Mouse (Mus musculus): ENCODE measurements around the gene Nap1l2. TPM values are rescaled to one million over a fixed set of nuclear protein-coding genes. Genes with fewer than 3 reads are reported as not detected.
"Not testable (repeated sequence)": the region's sequence is repeated elsewhere in the genome, so short reads cannot be mapped to it uniquely, and the experiment has no call there.

Gene Nap1l2
- polyA plus RNA-seq (2015; fragmentation: Nextera tagmentation; extraction: Ambion mirVana) = 0.59 and 0.77 TPM in 2 replicates

DNA sequence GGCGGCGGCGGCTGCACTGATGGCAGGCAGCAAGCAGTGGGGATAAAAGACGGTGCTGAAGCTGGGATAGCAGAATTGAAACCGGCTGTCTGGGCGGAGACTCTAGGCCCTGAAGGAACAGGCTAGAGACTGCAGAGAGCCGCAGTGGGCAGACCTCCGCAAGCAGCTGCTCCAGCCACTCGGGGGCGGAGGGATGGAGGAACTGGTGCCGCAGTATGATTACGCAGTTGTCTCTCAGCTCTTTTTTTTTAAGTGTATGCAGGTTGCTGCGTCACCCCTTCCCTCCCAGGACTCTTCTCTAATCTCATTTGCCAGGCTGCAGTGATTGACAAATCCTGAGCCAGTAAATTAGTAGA, at the start of gene Nap1l2:
TSS of gene Nap1l2 (minus strand) at position 210 of the 356 bp plus-strand sequence.
- Histone ChIP-seq H3K4me3 (replicated peaks; ENCODE audit: low read depth, low read length) (peak within 1 kb of the TSS; percentile 20), H3K36me3 (ENCODE audit: insufficient read depth, low read length) (no peaks in the 10 kb centered on the region), H3K9me3 (replicated peaks; ENCODE audit: low read length) (no peaks in the 10 kb centered on the region), H3K27ac (no peak within 1 kb of the TSS), H3K27me3 (ENCODE audit: insufficient read depth, low read length) (no peaks in the 10 kb centered on the region), H3K9ac (ENCODE audit: low read depth, low read length) (no peak within 1 kb of the TSS), H3K4me1 (replicated peaks; ENCODE audit: insufficient read depth, low read length) (no peaks in the 10 kb centered on the region), H3K4me2 (ENCODE audit: low read length) (peak within 1 kb of the TSS; percentile 53)
- DNase-seq (ENCODE audit: low spot score) (peak; percentile 40), ATAC-seq (replicated peaks; ENCODE audit: low FRiP score, low read depth) (no peak)
- 23% methylated on average over 13 of the region's 13 CpGs for WGBS
- no peak for TF ChIP-seq CTCF (IDR thresholded peaks at IDR 0.05; ENCODE audit: low read depth)

GRCm38 (mm10) chrX:103215251-103215650, 28.8 kb upstream of the Nap1l2 start:
- Histone ChIP-seq H3K9ac (ENCODE audit: low read depth, low read length) (no peak overlapping the region), H3K27ac (no peak overlapping the region), H3K9me3 (replicated peaks; ENCODE audit: low read length) (no peaks in the 10 kb centered on the region), H3K4me3 (replicated peaks; ENCODE audit: low read depth, low read length) (no peak overlapping the region), H3K27me3 (ENCODE audit: insufficient read depth, low read length) (no peaks in the 10 kb centered on the region), H3K36me3 (ENCODE audit: insufficient read depth, low read length) (no peaks in the 10 kb centered on the region), H3K4me2 (ENCODE audit: low read length) (no peak overlapping the region), H3K4me1 (replicated peaks; ENCODE audit: insufficient read depth, low read length) (no peaks in the 10 kb centered on the region)
- TF ChIP-seq CTCF (IDR thresholded peaks at IDR 0.05; ENCODE audit: low read depth) = no peak
- ATAC-seq (replicated peaks; ENCODE audit: low FRiP score, low read depth) (no peak), DNase-seq (ENCODE audit: low spot score) (no peak)
- 84% methylated on average over 4 of the region's 4 CpGs for WGBS

DNA sequence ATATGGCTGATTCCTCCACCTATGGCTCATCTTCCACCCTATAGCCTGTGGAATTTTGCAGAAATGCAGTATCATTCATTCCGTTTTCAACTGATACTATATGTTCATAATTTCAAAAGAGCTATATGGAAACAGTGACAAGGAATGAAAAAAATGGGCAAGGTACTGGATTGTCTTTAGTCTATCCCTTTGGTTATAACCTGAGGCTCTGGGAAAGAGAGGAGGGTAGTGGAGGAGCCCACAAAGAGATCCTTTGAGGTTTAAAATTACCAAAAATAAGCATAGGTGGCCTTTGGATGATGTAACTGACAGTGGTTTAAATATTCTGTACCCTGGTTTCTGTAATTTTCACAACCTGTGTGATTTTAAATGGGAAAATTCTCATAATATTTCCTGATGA, 389 bp upstream of the Nap1l2 start:
- 26% methylated on average over 1 of the region's 1 CpGs for WGBS
- Histone ChIP-seq H3K4me3 (replicated peaks; ENCODE audit: low read depth, low read length) (no peak overlapping the region; the same call in 1 of the 2 replicates), H3K4me2 (ENCODE audit: low read length) (peak overlapping the region; percentile 53; the same call in 1 of the 2 replicates), H3K27ac (no peak overlapping the region), H3K36me3 (ENCODE audit: insufficient read depth, low read length) (no peaks in the 10 kb centered on the region), H3K9ac (ENCODE audit: low read depth, low read length) (no peak overlapping the region), H3K27me3 (ENCODE audit: insufficient read depth, low read length) (no peaks in the 10 kb centered on the region), H3K4me1 (replicated peaks; ENCODE audit: insufficient read depth, low read length) (no peaks in the 10 kb centered on the region), H3K9me3 (replicated peaks; ENCODE audit: low read length) (no peaks in the 10 kb centered on the region)
- no peak for TF ChIP-seq CTCF (IDR thresholded peaks at IDR 0.05; ENCODE audit: low read depth)
- ATAC-seq (replicated peaks; ENCODE audit: low FRiP score, low read depth) (no peak), DNase-seq (ENCODE audit: low spot score) (no peak)

- ATAC-seq (replicated peaks; ENCODE audit: low FRiP score, low read depth) = no peak
- no peak overlapping the region for H3K9ac ChIP-seq (ENCODE audit: low read depth, low read length)
These were observed 534 bp downstream of the Nap1l2 start for GRCm38 (mm10) chrX:103185781-103186430.

DNA sequence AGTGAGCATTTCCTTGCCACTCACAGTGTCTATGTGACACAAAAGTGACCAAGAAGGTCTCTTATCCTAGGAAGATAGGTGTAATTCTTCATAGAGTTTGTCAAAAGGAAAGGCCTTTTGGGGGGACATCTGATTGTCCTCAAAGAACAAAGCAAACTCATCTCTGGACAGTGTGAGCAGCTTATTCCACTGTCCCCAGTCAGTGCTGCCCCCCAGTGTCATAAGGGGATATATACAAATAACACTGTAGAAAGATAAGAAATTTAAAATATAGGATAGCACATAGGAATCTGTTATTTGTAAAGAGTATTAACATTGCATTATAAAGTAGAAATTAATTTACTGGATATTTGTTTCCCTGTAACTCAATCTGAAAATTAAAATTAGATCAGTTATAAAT, 2.9 kb downstream of the Nap1l2 start:
- Histone ChIP-seq H3K4me3 (replicated peaks; ENCODE audit: low read depth, low read length) (no peak overlapping the region), H3K4me2 (ENCODE audit: low read length) (no peak overlapping the region), H3K36me3 (ENCODE audit: insufficient read depth, low read length) (no peaks in the 10 kb centered on the region), H3K9ac (ENCODE audit: low read depth, low read length) (no peak overlapping the region), H3K27me3 (ENCODE audit: insufficient read depth, low read length) (no peaks in the 10 kb centered on the region), H3K9me3 (replicated peaks; ENCODE audit: low read length) (no peaks in the 10 kb centered on the region), H3K27ac (no peak overlapping the region), H3K4me1 (replicated peaks; ENCODE audit: insufficient read depth, low read length) (no peaks in the 10 kb centered on the region)
- DNase-seq (ENCODE audit: low spot score) (peak; percentile 16), ATAC-seq (replicated peaks; ENCODE audit: low FRiP score, low read depth) (no peak)
- peak; percentile 47; the same call in 1 of the 2 replicates for TF ChIP-seq CTCF (IDR thresholded peaks at IDR 0.05; ENCODE audit: low read depth)

More at GRCm38 (mm10) chrX:103185781-103186430, 534 bp downstream of the Nap1l2 start:
- peak overlapping the region; percentile 53 for H3K4me2 ChIP-seq (ENCODE audit: low read length)
- TF ChIP-seq CTCF (IDR thresholded peaks at IDR 0.05; ENCODE audit: low read depth) = no peak
- H3K4me3 ChIP-seq (replicated peaks; ENCODE audit: low read depth, low read length) = peak overlapping the region; percentile 20
- H3K27ac ChIP-seq = no peak overlapping the region
- no peaks in the 10 kb centered on the region for H3K9me3 ChIP-seq (replicated peaks; ENCODE audit: low read length)
- H3K36me3 ChIP-seq (ENCODE audit: insufficient read depth, low read length) = no peaks in the 10 kb centered on the region
- WGBS = 27% methylated on average over 20 of the region's 20 CpGs
- no peaks in the 10 kb centered on the region for H3K4me1 ChIP-seq (replicated peaks; ENCODE audit: insufficient read depth, low read length)
- DNase-seq (ENCODE audit: low spot score) = no peak
- H3K27me3 ChIP-seq (ENCODE audit: insufficient read depth, low read length) = no peaks in the 10 kb centered on the region

DNA sequence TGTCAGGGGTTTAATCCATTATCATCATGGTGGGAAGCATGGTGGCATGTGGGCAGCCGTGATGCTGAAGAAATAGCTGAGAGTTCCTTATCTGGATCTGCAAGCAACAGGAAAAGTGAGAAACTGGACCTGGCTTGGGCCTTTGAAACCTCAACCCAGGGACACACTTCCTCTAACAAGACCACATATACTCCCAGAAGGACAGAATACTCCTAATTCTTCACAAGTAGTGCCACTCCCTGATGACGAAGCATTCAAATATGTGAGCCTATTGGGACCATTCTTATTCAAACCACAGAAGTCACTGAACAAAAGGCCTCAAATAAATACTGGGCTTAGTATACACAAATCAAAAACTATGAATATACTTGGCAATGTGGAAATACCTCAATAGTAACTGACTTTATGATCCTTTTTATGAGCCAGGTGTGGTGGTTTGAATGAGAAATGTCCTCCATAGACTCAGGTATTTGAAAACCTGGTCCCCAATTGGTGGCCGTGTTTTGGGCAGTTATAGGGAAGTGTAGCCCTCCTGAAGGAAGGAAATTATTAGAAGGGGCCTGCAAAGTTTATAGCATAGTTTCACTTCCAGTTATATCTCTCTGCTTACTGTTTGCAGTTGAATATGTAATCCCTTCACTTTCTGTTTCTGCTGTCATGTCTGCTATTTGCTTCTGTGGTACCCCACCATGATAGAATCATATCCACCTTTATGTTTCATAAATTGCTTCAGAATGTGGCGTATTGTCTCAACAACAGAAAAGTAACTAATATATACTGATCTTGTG, 6.5 kb downstream of the Nap1l2 start:
- Histone ChIP-seq H3K27ac (no peak overlapping the region), H3K9ac (ENCODE audit: low read depth, low read length) (no peak overlapping the region), H3K36me3 (ENCODE audit: insufficient read depth, low read length) (no peaks in the 10 kb centered on the region), H3K9me3 (replicated peaks; ENCODE audit: low read length) (no peaks in the 10 kb centered on the region), H3K4me2 (ENCODE audit: low read length) (no peak overlapping the region), H3K4me1 (replicated peaks; ENCODE audit: insufficient read depth, low read length) (no peaks in the 10 kb centered on the region), H3K27me3 (ENCODE audit: insufficient read depth, low read length) (no peaks in the 10 kb centered on the region), H3K4me3 (replicated peaks; ENCODE audit: low read depth, low read length) (no peak overlapping the region)
- no peak for ATAC-seq (replicated peaks; ENCODE audit: low FRiP score, low read depth)
- TF ChIP-seq CTCF (IDR thresholded peaks at IDR 0.05; ENCODE audit: low read depth) = no peak
- DNase-seq (ENCODE audit: low spot score) = no peak
- 75% methylated on average over 4 of the region's 4 CpGs for WGBS

- Histone ChIP-seq H3K4me3 (replicated peaks; ENCODE audit: low read depth, low read length) (0 out of 2 replicates have a peak overlapping the region, but pooled peaks have one; percentile 9), H3K4me2 (ENCODE audit: low read length) (peak overlapping the region; percentile 45)
- peak; percentile 91 for ATAC-seq (replicated peaks; ENCODE audit: low FRiP score, low read depth)
- not testable (repeated sequence) for H3K36me3 ChIP-seq (ENCODE audit: insufficient read depth, low read length); H3K27ac ChIP-seq; DNase-seq (ENCODE audit: low spot score); H3K27me3 ChIP-seq (ENCODE audit: insufficient read depth, low read length); H3K4me1 ChIP-seq (replicated peaks; ENCODE audit: insufficient read depth, low read length); H3K9me3 ChIP-seq (replicated peaks; ENCODE audit: low read length); H3K9ac ChIP-seq (ENCODE audit: low read depth, low read length)
- 26% methylated on average over 38 of the region's 83 CpGs for WGBS
These were observed 21.4 kb downstream of the Nap1l2 start for GRCm38 (mm10) chrX:103164948-103165605.
